Mouse (Mus musculus): Measurements from ENCODE around the gene Dcst1. TPM values are rescaled to one million over a fixed set of nuclear protein-coding genes. Genes with fewer than 3 reads are reported as not detected.
A peak's percentile ranks its signal among the peaks of the same experiment; 100 is the strongest.

Dcst1 gene
- polyA plus RNA-seq, 1 experiment = not detected

GRCm38 (mm10) chr3:89325882-89326281, 39.2 kb downstream of the Dcst1 start:
- Histone ChIP-seq H3K36me3 (replicated peaks; ENCODE audit: low read length) (no peaks in the 10 kb centered on the region), H3K4me1 (peaks cover 26% of the 10 kb centered on the region), H3K27me3 (replicated peaks) (peaks cover 93% of the 10 kb centered on the region), H3K9me3 (no peaks in the 10 kb centered on the region), H3K4me3 (replicated peaks) (no peak overlapping the region)
- TF ChIP-seq GATA1 (IDR thresholded peaks at IDR 0.05; ENCODE audit: borderline replicate concordance, low read length) (no peak), FLI1 (IDR thresholded peaks at IDR 0.05; ENCODE audit: low read length) (no peak)

- Histone ChIP-seq H3K4me3 (replicated peaks) (peak within 1 kb of the TSS; percentile 87), H3K9me3 (no peaks in the 10 kb centered on the region), H3K4me1 (peaks cover 42% of the 10 kb centered on the region), H3K27me3 (replicated peaks) (peaks cover 97% of the 10 kb centered on the region), H3K36me3 (replicated peaks; ENCODE audit: low read length) (no peaks in the 10 kb centered on the region)
- TF ChIP-seq FLI1 (IDR thresholded peaks at IDR 0.05; ENCODE audit: low read length) (no peak), GATA1 (IDR thresholded peaks at IDR 0.05; ENCODE audit: borderline replicate concordance, low read length) (no peak)
Observed at GRCm38 (mm10) chr3:89322514-89323165, 42.4 kb downstream of the Dcst1 start, which contains the start of gene Efna3. Gene Efna3 (minus strand): TSS chr3:89322965.

- H3K4me3 ChIP-seq (replicated peaks) = peak overlapping the region; percentile 87
- H3K9me3 ChIP-seq = no peaks in the 10 kb centered on the region
- no peaks in the 10 kb centered on the region for H3K36me3 ChIP-seq (replicated peaks; ENCODE audit: low read length)
- no peak for TF ChIP-seq FLI1 (IDR thresholded peaks at IDR 0.05; ENCODE audit: low read length)
- TF ChIP-seq GATA1 (IDR thresholded peaks at IDR 0.05; ENCODE audit: borderline replicate concordance, low read length) = no peak
- H3K4me1 ChIP-seq = peaks cover 44% of the 10 kb centered on the region
- peaks cover 97% of the 10 kb centered on the region for H3K27me3 ChIP-seq (replicated peaks)
Observed at GRCm38 (mm10) chr3:89322131-89322500, 42.9 kb downstream of the Dcst1 start.

GRCm38 (mm10) chr3:89321183-89322130, 43.6 kb downstream of the Dcst1 start:
- Histone ChIP-seq H3K27me3 (replicated peaks) (peaks cover 97% of the 10 kb centered on the region), H3K9me3 (no peaks in the 10 kb centered on the region), H3K4me1 (peaks cover 51% of the 10 kb centered on the region), H3K4me3 (replicated peaks) (peak overlapping the region; percentile 87), H3K36me3 (replicated peaks; ENCODE audit: low read length) (no peaks in the 10 kb centered on the region)
- TF ChIP-seq FLI1 (IDR thresholded peaks at IDR 0.05; ENCODE audit: low read length) = no peak
- TF ChIP-seq GATA1 (IDR thresholded peaks at IDR 0.05; ENCODE audit: borderline replicate concordance, low read length) = no peak

- no peaks in the 10 kb centered on the region for H3K36me3 ChIP-seq (replicated peaks; ENCODE audit: low read length)
- H3K9me3 ChIP-seq = no peaks in the 10 kb centered on the region
- peak overlapping the region; percentile 62 for H3K4me3 ChIP-seq (replicated peaks)
- peaks cover 58% of the 10 kb centered on the region for H3K4me1 ChIP-seq
- TF ChIP-seq FLI1 (IDR thresholded peaks at IDR 0.05; ENCODE audit: low read length) (no peak), GATA1 (IDR thresholded peaks at IDR 0.05; ENCODE audit: borderline replicate concordance, low read length) (no peak)
- peaks cover 97% of the 10 kb centered on the region for H3K27me3 ChIP-seq (replicated peaks)
Observed at GRCm38 (mm10) chr3:89320581-89321182, 44.4 kb downstream of the Dcst1 start.

- Histone ChIP-seq H3K4me3 (replicated peaks) (peak overlapping the region; percentile 80), H3K9me3 (no peaks in the 10 kb centered on the region), H3K27me3 (replicated peaks) (peaks cover 95% of the 10 kb centered on the region), H3K36me3 (replicated peaks; ENCODE audit: low read length) (no peaks in the 10 kb centered on the region), H3K4me1 (peaks cover 68% of the 10 kb centered on the region)
- TF ChIP-seq FLI1 (IDR thresholded peaks at IDR 0.05; ENCODE audit: low read length) = no peak
- no peak for TF ChIP-seq GATA1 (IDR thresholded peaks at IDR 0.05; ENCODE audit: borderline replicate concordance, low read length)
Observed at GRCm38 (mm10) chr3:89319591-89320350, 45.3 kb downstream of the Dcst1 start.

GRCm38 (mm10) chr3:89318971-89319590, 46.0 kb downstream of the Dcst1 start:
- TF ChIP-seq GATA1 (IDR thresholded peaks at IDR 0.05; ENCODE audit: borderline replicate concordance, low read length) (no peak), FLI1 (IDR thresholded peaks at IDR 0.05; ENCODE audit: low read length) (no peak)
- Histone ChIP-seq H3K4me3 (replicated peaks) (no peak overlapping the region), H3K9me3 (no peaks in the 10 kb centered on the region), H3K36me3 (replicated peaks; ENCODE audit: low read length) (no peaks in the 10 kb centered on the region), H3K27me3 (replicated peaks) (peaks cover 97% of the 10 kb centered on the region), H3K4me1 (peaks cover 69% of the 10 kb centered on the region)

- Histone ChIP-seq H3K4me1 (peaks cover 69% of the 10 kb centered on the region), H3K36me3 (replicated peaks; ENCODE audit: low read length) (no peaks in the 10 kb centered on the region), H3K9me3 (no peaks in the 10 kb centered on the region), H3K4me3 (replicated peaks) (no peak overlapping the region), H3K27me3 (replicated peaks) (peaks cover 96% of the 10 kb centered on the region)
- TF ChIP-seq GATA1 (IDR thresholded peaks at IDR 0.05; ENCODE audit: borderline replicate concordance, low read length) = no peak
Observed at GRCm38 (mm10) chr3:89318316-89318715, 46.7 kb downstream of the Dcst1 start.

- Histone ChIP-seq H3K27me3 (replicated peaks) (peaks cover 96% of the 10 kb centered on the region), H3K9me3 (peaks cover 5% of the 10 kb centered on the region), H3K4me1 (peaks cover 61% of the 10 kb centered on the region), H3K36me3 (replicated peaks; ENCODE audit: low read length) (no peaks in the 10 kb centered on the region), H3K4me3 (replicated peaks) (no peak overlapping the region)
- TF ChIP-seq FLI1 (IDR thresholded peaks at IDR 0.05; ENCODE audit: low read length) (no peak), GATA1 (IDR thresholded peaks at IDR 0.05; ENCODE audit: borderline replicate concordance, low read length) (no peak)
Observed at GRCm38 (mm10) chr3:89317246-89317645, 47.8 kb downstream of the Dcst1 start.
